Mouse (Mus musculus) E14TG2a.4 (cell line): ENCODE measurements at regions not wholly inside any gene's neighbourhood (a gene's known extent, or its start where the extent isn't known, plus 50 kb on each side); places are given as distances from the start of the nearest gene placed in this dataset.

Experiments used
- H3K27me3 ChIP-seq: 2 replicates; pipeline ENCODE4 v1.6.1; 2014; ENCODE audit warnings: low read length, control low read depth; ENCODE audit not compliant: insufficient read depth
- H3K36me3 ChIP-seq: 2 replicates; pipeline ENCODE4 v1.6.1; 2014; ENCODE audit warnings: low read length, control low read depth; ENCODE audit not compliant: insufficient read depth
- H3K4me1 ChIP-seq: replicated peaks from 2 replicates; pipeline ENCODE4 v1.6.1; 2014; ENCODE audit warnings: low read depth, low read length, control low read depth
- H3K4me3 ChIP-seq: replicated peaks from 2 replicates; pipeline ENCODE4 v1.5.1; 2014; ENCODE audit warnings: mild to moderate bottlenecking, low read length
- H3K9me3 ChIP-seq: 2 replicates; pipeline ENCODE4 v1.6.1; 2014; ENCODE audit warnings: low read length, control low read depth
- CTCF ChIP-seq: conservative IDR thresholded peaks from 2 replicates; pipeline ENCODE4 v1.5.1; 2014; ENCODE audit warnings: low read length
- NANOG ChIP-seq: IDR thresholded peaks from 2 replicates; pipeline ENCODE4 v1.6.1; 2014; ENCODE audit warnings: borderline replicate concordance, low read length, mixed read lengths
- POU5F1 ChIP-seq: IDR thresholded peaks from 2 replicates; pipeline ENCODE4 v1.6.1; 2014; ENCODE audit warnings: low read length, borderline replicate concordance

GRCm38 (mm10) chr11:114611690-114612089 is 56.6 kb upstream of the Rpl38 start:
- TF ChIP-seq CTCF (no peak), NANOG (0 out of 2 replicates have a peak, but pooled peaks have one; percentile 15), POU5F1 (no peak)
- H3K36me3 ChIP-seq, result no peaks in the 10 kb centered on the region
- no peaks in the 10 kb centered on the region for H3K27me3 ChIP-seq
- peak overlapping the region; percentile 21; the same call in 1 of the 2 replicates for H3K4me3 ChIP-seq
- H3K9me3 ChIP-seq, result no peaks in the 10 kb centered on the region
- H3K4me1 ChIP-seq, result peaks cover 37% of the 10 kb centered on the region

- Histone ChIP-seq H3K36me3 (no peaks in the 10 kb centered on the region), H3K4me1 (peaks cover 32% of the 10 kb centered on the region), H3K27me3 (no peaks in the 10 kb centered on the region), H3K4me3 (no peak overlapping the region), H3K9me3 (no peaks in the 10 kb centered on the region)
- TF ChIP-seq NANOG (no peak), CTCF (peak; percentile 60)
These were observed 60.3 kb upstream of the Rpl38 start for GRCm38 (mm10) chr11:114608009-114608408.

GRCm38 (mm10) chr11:114603108-114603507 is 65.2 kb upstream of the Rpl38 start:
- no peaks in the 10 kb centered on the region for H3K4me1 ChIP-seq
- peak; percentile 68 for TF ChIP-seq CTCF
- no peak for TF ChIP-seq POU5F1
- TF ChIP-seq NANOG, result no peak
- H3K36me3 ChIP-seq, result no peaks in the 10 kb centered on the region
- H3K9me3 ChIP-seq, result no peaks in the 10 kb centered on the region
- H3K27me3 ChIP-seq, result no peaks in the 10 kb centered on the region
- no peak overlapping the region for H3K4me3 ChIP-seq

GRCm38 (mm10) chr11:114597225-114597624 is 71.1 kb upstream of the Rpl38 start:
- no peaks in the 10 kb centered on the region for H3K27me3 ChIP-seq
- no peaks in the 10 kb centered on the region for H3K9me3 ChIP-seq
- no peak for TF ChIP-seq CTCF
- no peak for TF ChIP-seq POU5F1
- no peak for TF ChIP-seq NANOG

GRCm38 (mm10) chr11:114592961-114593360 is 75.4 kb upstream of the Rpl38 start:
- Histone ChIP-seq H3K4me3 (no peak overlapping the region), H3K36me3 (no peaks in the 10 kb centered on the region), H3K9me3 (no peaks in the 10 kb centered on the region), H3K27me3 (no peaks in the 10 kb centered on the region), H3K4me1 (peaks cover 47% of the 10 kb centered on the region)
- TF ChIP-seq NANOG (no peak), CTCF (no peak), POU5F1 (no peak)

More at GRCm38 (mm10) chr11:114597225-114597624, 71.1 kb upstream of the Rpl38 start:
- no peaks in the 10 kb centered on the region for H3K36me3 ChIP-seq
- H3K4me3 ChIP-seq, result no peak overlapping the region
- peaks cover 17% of the 10 kb centered on the region for H3K4me1 ChIP-seq

- peaks cover 9% of the 10 kb centered on the region; the same call in 1 of the 2 replicates for H3K9me3 ChIP-seq
- no peaks in the 10 kb centered on the region for H3K36me3 ChIP-seq
- TF ChIP-seq NANOG (no peak), POU5F1 (no peak), CTCF (no peak)
- peaks cover 77% of the 10 kb centered on the region for H3K4me1 ChIP-seq
- peak overlapping the region; percentile 39; the same call in 1 of the 2 replicates for H3K4me3 ChIP-seq
- H3K27me3 ChIP-seq, result no peaks in the 10 kb centered on the region
These were observed 79.8 kb upstream of the Rpl38 start for GRCm38 (mm10) chr11:114588554-114588953.

- Histone ChIP-seq H3K4me1 (peaks cover 77% of the 10 kb centered on the region), H3K27me3 (no peaks in the 10 kb centered on the region), H3K36me3 (no peaks in the 10 kb centered on the region), H3K9me3 (peaks cover 9% of the 10 kb centered on the region; the same call in 1 of the 2 replicates), H3K4me3 (peak overlapping the region; percentile 39; the same call in 1 of the 2 replicates)
- TF ChIP-seq POU5F1 (no peak), CTCF (no peak), NANOG (no peak)
These were observed 80.3 kb upstream of the Rpl38 start for GRCm38 (mm10) chr11:114587986-114588385.

- TF ChIP-seq NANOG, result no peak
- peak; percentile 33 for TF ChIP-seq CTCF
- Histone ChIP-seq H3K4me1 (peaks cover 64% of the 10 kb centered on the region), H3K4me3 (peak overlapping the region; percentile 39), H3K36me3 (no peaks in the 10 kb centered on the region), H3K27me3 (no peaks in the 10 kb centered on the region), H3K9me3 (peaks cover 9% of the 10 kb centered on the region; the same call in 1 of the 2 replicates)
These were observed 81.9 kb upstream of the Rpl38 start for GRCm38 (mm10) chr11:114586400-114586799.

- Histone ChIP-seq H3K27me3 (no peaks in the 10 kb centered on the region), H3K4me3 (0 out of 2 replicates have a peak overlapping the region, but pooled peaks have one; percentile 1), H3K36me3 (no peaks in the 10 kb centered on the region), H3K4me1 (peaks cover 73% of the 10 kb centered on the region), H3K9me3 (peaks cover 9% of the 10 kb centered on the region; the same call in 1 of the 2 replicates)
- TF ChIP-seq NANOG (no peak), CTCF (no peak), POU5F1 (no peak)
These were observed 83.5 kb upstream of the Rpl38 start for GRCm38 (mm10) chr11:114584804-114585203.
